ENCODE assay signal across 16 mouse cellular contexts in genomic region chr4:130056011-130056322, GRCm38 (mm10). TPM values are rescaled to one million over a fixed set of nuclear protein-coding genes. Genes with fewer than 3 reads are reported as not detected.
DNase-seq lines count a peak whose midpoint lies in the region; ATAC-seq and TF ChIP-seq lines count a peak whose summit lies in the region.
"Had no signal": no experiment of that assay in that cellular context is flagged by ENCODE, and none has a peak within 500 bp of the region (broad histone marks: within the 10 kb centered on the region; RNA-seq: fewer than 3 reads in every experiment).

No protein-coding gene starts in this region.

- H3K4me2 ChIP-seq in midbrain, embryonic 13.5 days (replicated peaks): no peak overlapping the region
- H3K4me2 ChIP-seq in embryonic facial prominence, embryonic 15.5 days (replicated peaks): no peak overlapping the region
- no peak overlapping the region for H3K4me2 ChIP-seq in hindbrain, postnatal 0 days (ENCODE audit: low read depth, low read length)
- no peak overlapping the region for H3K4me2 ChIP-seq in midbrain, postnatal 0 days (ENCODE audit: low read depth, low read length, poor library complexity, severe bottlenecking)
- H3K4me2 ChIP-seq: lung, embryonic 15.5 days had no signal

- H3K27me3 ChIP-seq in midbrain, embryonic 10.5 days (ENCODE audit: low read depth, poor library complexity, severe bottlenecking): peaks cover 9% of the 10 kb centered on the region; the same call in 1 of the 2 replicates
- no peaks in the 10 kb centered on the region for H3K27me3 ChIP-seq in midbrain, embryonic 13.5 days
- H3K27me3 ChIP-seq in embryonic facial prominence, embryonic 15.5 days: no peaks in the 10 kb centered on the region
- no peaks in the 10 kb centered on the region for H3K27me3 ChIP-seq in hindbrain, postnatal 0 days (ENCODE audit: insufficient read depth, low read length)
- no peaks in the 10 kb centered on the region for H3K27me3 ChIP-seq in midbrain, postnatal 0 days (ENCODE audit: insufficient read depth, low read length)
- H3K27me3 ChIP-seq: lung, embryonic 15.5 days had no signal

- TF ChIP-seq CTCF in hindbrain, postnatal 0 days (IDR thresholded peaks at IDR 0.05; ENCODE audit: low read depth): no peak
- no peak for TF ChIP-seq CTCF in midbrain, postnatal 0 days (IDR thresholded peaks at IDR 0.05)
- TF ChIP-seq CTCF in left cerebral cortex, adult 2 months (IDR thresholded peaks at IDR 0.05): no peak

- H3K36me3 ChIP-seq in midbrain, embryonic 10.5 days: no peaks in the 10 kb centered on the region
- H3K36me3 ChIP-seq in midbrain, embryonic 13.5 days: no peaks in the 10 kb centered on the region
- H3K36me3 ChIP-seq in embryonic facial prominence, embryonic 15.5 days: peaks cover 83% of the 10 kb centered on the region
- H3K36me3 ChIP-seq in hindbrain, postnatal 0 days (ENCODE audit: insufficient read depth, low read length): no peaks in the 10 kb centered on the region
- H3K36me3 ChIP-seq in midbrain, postnatal 0 days (ENCODE audit: insufficient read depth, low read length): no peaks in the 10 kb centered on the region
- H3K36me3 ChIP-seq: lung, embryonic 15.5 days had no signal

- H3K9ac ChIP-seq in midbrain, embryonic 13.5 days (replicated peaks): no peak overlapping the region
- no peak overlapping the region for H3K9ac ChIP-seq in embryonic facial prominence, embryonic 15.5 days
- H3K9ac ChIP-seq in hindbrain, postnatal 0 days (replicated peaks; ENCODE audit: low read length): no peak overlapping the region
- H3K9ac ChIP-seq in midbrain, postnatal 0 days (replicated peaks; ENCODE audit: low read length, poor library complexity, severe bottlenecking): no peak overlapping the region
- H3K9ac ChIP-seq: lung, embryonic 15.5 days had no signal

- DNase-seq in midbrain, embryonic 10.5 days (ENCODE audit: low spot score): no peak
- DNase-seq in hindbrain, postnatal 0 days (ENCODE audit: low spot score): no peak
- peak; percentile 49 for DNase-seq in midbrain, postnatal 0 days (ENCODE audit: low spot score)
- no peak for DNase-seq in left cerebral cortex, adult 2 months (ENCODE audit: extremely low spot score in 1 of 2, low spot score in 2 of 2)
- no peak for DNase-seq in kidney, postnatal 36 days
- DNase-seq in ovary, adult 18-20 months (ENCODE audit: low spot score): no peak
- DNase-seq: adrenal gland, postnatal 14 days; cerebellum, postnatal 25 days; heart, adult 18-20 months; right cerebral cortex, postnatal 14 days had no signal

- WGBS in midbrain, embryonic 10.5 days: 58% methylated on average over 3 of the region's 3 CpGs
- 57% methylated on average over 3 of the region's 3 CpGs for WGBS in midbrain, embryonic 13.5 days
- WGBS in embryonic facial prominence, embryonic 15.5 days: 43% methylated on average over 3 of the region's 3 CpGs
- 43% methylated on average over 3 of the region's 3 CpGs for WGBS in hindbrain, postnatal 0 days
- 51% methylated on average over 3 of the region's 3 CpGs for WGBS in midbrain, postnatal 0 days

- H3K9me3 ChIP-seq in midbrain, embryonic 10.5 days (replicated peaks): no peaks in the 10 kb centered on the region
- H3K9me3 ChIP-seq in midbrain, embryonic 13.5 days: no peaks in the 10 kb centered on the region
- no peaks in the 10 kb centered on the region for H3K9me3 ChIP-seq in embryonic facial prominence, embryonic 15.5 days (replicated peaks)
- no peaks in the 10 kb centered on the region for H3K9me3 ChIP-seq in hindbrain, postnatal 0 days (ENCODE audit: low read length)
- H3K9me3 ChIP-seq in midbrain, postnatal 0 days (ENCODE audit: low read length): no peaks in the 10 kb centered on the region
- H3K9me3 ChIP-seq: lung, embryonic 15.5 days had no signal

- peaks cover 34% of the 10 kb centered on the region for H3K4me1 ChIP-seq in midbrain, embryonic 10.5 days
- H3K4me1 ChIP-seq in midbrain, embryonic 13.5 days (replicated peaks): peaks cover 22% of the 10 kb centered on the region
- peaks cover 16% of the 10 kb centered on the region for H3K4me1 ChIP-seq in embryonic facial prominence, embryonic 15.5 days
- H3K4me1 ChIP-seq in hindbrain, postnatal 0 days (ENCODE audit: insufficient read depth, low read length): peaks cover 30% of the 10 kb centered on the region
- peaks cover 14% of the 10 kb centered on the region; the same call in 1 of the 2 replicates for H3K4me1 ChIP-seq in midbrain, postnatal 0 days (ENCODE audit: insufficient read depth, low read length)
- H3K4me1 ChIP-seq: megakaryocyte, embryonic 14.5 days had no signal

- no peak for ATAC-seq in midbrain, embryonic 13.5 days
- peak; percentile 16; the same call in 1 of the 2 replicates for ATAC-seq in embryonic facial prominence, embryonic 15.5 days (ENCODE audit: insufficient number of reproducible peaks, low FRiP score, low TSS enrichment, low read depth)
- ATAC-seq in hindbrain, postnatal 0 days: peak; percentile 62
- peak; percentile 44; the same call in 1 of the 2 replicates for ATAC-seq in midbrain, postnatal 0 days (ENCODE audit: low FRiP score)
- ATAC-seq: inflammation-experienced regulatory T-cells, adult 6 months had no signal

- intact Hi-C loops in left cerebral cortex, adult 2 months (cut with DNase I): no loop called here

- H3K4me3 ChIP-seq in midbrain, embryonic 10.5 days: no peak overlapping the region
- no peak overlapping the region for H3K4me3 ChIP-seq in midbrain, embryonic 13.5 days (replicated peaks)
- H3K4me3 ChIP-seq in embryonic facial prominence, embryonic 15.5 days (replicated peaks): no peak overlapping the region
- H3K4me3 ChIP-seq in hindbrain, postnatal 0 days (ENCODE audit: low read length): no peak overlapping the region
- no peak overlapping the region for H3K4me3 ChIP-seq in midbrain, postnatal 0 days (ENCODE audit: low read depth, low read length)
- no peak overlapping the region for H3K4me3 ChIP-seq in left cerebral cortex, adult 2 months
- H3K4me3 ChIP-seq: erythroblast, embryonic 14.5 days; lung, embryonic 15.5 days; megakaryocyte, embryonic 14.5 days had no signal

- H3K27ac ChIP-seq in midbrain, embryonic 10.5 days (replicated peaks): peak overlapping the region; percentile 63; the same call in 1 of the 2 replicates
- no peak overlapping the region; the same call in none of the 2 replicates for H3K27ac ChIP-seq in midbrain, embryonic 13.5 days
- peak overlapping the region; percentile 48; the same call in 1 of the 2 replicates for H3K27ac ChIP-seq in embryonic facial prominence, embryonic 15.5 days (replicated peaks)
- peak overlapping the region; percentile 80; the same call in 1 of the 2 replicates for H3K27ac ChIP-seq in hindbrain, postnatal 0 days
- H3K27ac ChIP-seq in midbrain, postnatal 0 days (ENCODE audit: low read depth, low read length): peak overlapping the region; percentile 64
- H3K27ac ChIP-seq in left cerebral cortex, adult 2 months: no peak overlapping the region
- H3K27ac ChIP-seq: lung, embryonic 15.5 days had no signal

RNA-seq across cellular contexts. Expression of gene Col16a1, which starts 8.3 kb away (rescaled TPM):
- 3.8 and 5.8 TPM in 2 replicates for polyA plus RNA-seq in midbrain, embryonic 10.5 days (2016; fragmentation: Nextera tagmentation; extraction: Ambion mirVana)
- 2.9 and 3.4 TPM in 2 replicates for polyA plus RNA-seq in midbrain, embryonic 13.5 days (2015; fragmentation: Nextera tagmentation; extraction: Ambion mirVana)
- 183 and 190 TPM in 2 replicates for polyA plus RNA-seq in embryonic facial prominence, embryonic 15.5 days (2015; fragmentation: Nextera tagmentation; extraction: Ambion mirVana)
- total RNA-seq in hindbrain, postnatal 0 days (2014; rRNA removed): 19.9 and 21.5 TPM in 2 replicates
- 13.1 and 13.8 TPM in 2 replicates for polyA plus RNA-seq in hindbrain, postnatal 0 days (2015; fragmentation: Nextera tagmentation; extraction: Ambion mirVana)
- total RNA-seq in midbrain, postnatal 0 days (2014; rRNA removed): 31.1 and 43.9 TPM in 2 replicates
- polyA plus RNA-seq in midbrain, postnatal 0 days (2015; fragmentation: Nextera tagmentation; extraction: Ambion mirVana): 12.5 and 13.8 TPM in 2 replicates
- total RNA-seq in left cerebral cortex, adult 2 months (2021): 10 to 100 TPM; 16.2 to 20.1 TPM
- polyA plus RNA-seq: erythroblast, embryonic 14.5 days; inflammation-experienced regulatory T-cells, adult 6 months had no signal

RNA-seq across cellular contexts. Expression of gene Pef1, which starts 46.4 kb away (rescaled TPM):
- 74.0 and 76.9 TPM in 2 replicates for polyA plus RNA-seq in midbrain, embryonic 10.5 days (2016; fragmentation: Nextera tagmentation; extraction: Ambion mirVana)
- polyA plus RNA-seq in midbrain, embryonic 13.5 days (2015; fragmentation: Nextera tagmentation; extraction: Ambion mirVana): 65.3 and 72.0 TPM in 2 replicates
- polyA plus RNA-seq in embryonic facial prominence, embryonic 15.5 days (2015; fragmentation: Nextera tagmentation; extraction: Ambion mirVana): 68.6 and 71.0 TPM in 2 replicates
- total RNA-seq in hindbrain, postnatal 0 days (2014; rRNA removed): 82.6 and 93.4 TPM in 2 replicates
- polyA plus RNA-seq in hindbrain, postnatal 0 days (2015; fragmentation: Nextera tagmentation; extraction: Ambion mirVana): 59.8 and 62.0 TPM in 2 replicates
- total RNA-seq in midbrain, postnatal 0 days (2014; rRNA removed): 49.8 and 61.5 TPM in 2 replicates
- polyA plus RNA-seq in midbrain, postnatal 0 days (2015; fragmentation: Nextera tagmentation; extraction: Ambion mirVana): 59.5 and 67.3 TPM in 2 replicates
- 10 to 100 TPM; 65.6 to 81.3 TPM for total RNA-seq in left cerebral cortex, adult 2 months (2021)

Comparison
In these comparisons a context has a peak if more than half of its experiments do, and no peak if none do; other contexts are left out.
1. H3K27ac ChIP-seq: peak in midbrain, embryonic 10.5 days (single experiment), embryonic facial prominence, embryonic 15.5 days (single experiment), hindbrain, postnatal 0 days (single experiment) and midbrain, postnatal 0 days (single experiment); none in midbrain, embryonic 13.5 days (single experiment) and left cerebral cortex, adult 2 months (single experiment).
2. RNA of gene Col16a1, which starts 8.3 kb away (polyA plus RNA-seq): 183 to 190 TPM in embryonic facial prominence, embryonic 15.5 days; 12.5 to 13.8 TPM in midbrain, postnatal 0 days, 13.1 to 13.8 TPM in hindbrain, postnatal 0 days, 3.8 to 5.8 TPM in midbrain, embryonic 10.5 days and 2.9 to 3.4 TPM in midbrain, embryonic 13.5 days; every median in the first group is over 10 times any median in the second.